ENCODE assay signal across 8 mouse cellular contexts in genomic region chr3:100490010-100490300, GRCm38 (mm10). TPM values are rescaled to one million over a fixed set of nuclear protein-coding genes. Genes with fewer than 3 reads are reported as not detected.
A peak's percentile ranks its signal among the peaks of the same experiment; 100 is the strongest.
DNase-seq lines count a peak whose midpoint lies in the region; ATAC-seq and TF ChIP-seq lines count a peak whose summit lies in the region.

No protein-coding gene starts in this region.

- peak overlapping the region; percentile 81 for H3K4me3 ChIP-seq in heart, embryonic 16.5 days (ENCODE audit: low read length)
- peak overlapping the region; percentile 69 for H3K4me3 ChIP-seq in hindbrain, embryonic 15.5 days
- H3K4me3 ChIP-seq in midbrain, embryonic 13.5 days (replicated peaks), result peak overlapping the region; percentile 70
- H3K4me3 ChIP-seq in cerebellum, adult 2 months (replicated peaks; ENCODE audit: insufficient read depth, low read depth, low read length), result no peak overlapping the region

- H3K27ac ChIP-seq in heart, embryonic 16.5 days (ENCODE audit: low read length), result no peak overlapping the region
- H3K27ac ChIP-seq in hindbrain, embryonic 15.5 days (replicated peaks), result no peak overlapping the region
- H3K27ac ChIP-seq in midbrain, embryonic 13.5 days, result no peak overlapping the region
- no peak overlapping the region for H3K27ac ChIP-seq in cerebellum, adult 2 months (ENCODE audit: insufficient read depth, low read length)

- TF ChIP-seq CTCF in cerebellum, adult 2 months (IDR thresholded peaks at IDR 0.05; ENCODE audit: borderline replicate concordance, insufficient read depth, low read depth, low read length), result no peak

- no peaks in the 10 kb centered on the region for H3K36me3 ChIP-seq in heart, embryonic 16.5 days (ENCODE audit: control insufficient read depth, insufficient read depth)
- H3K36me3 ChIP-seq in hindbrain, embryonic 15.5 days, result no peaks in the 10 kb centered on the region
- H3K36me3 ChIP-seq in midbrain, embryonic 13.5 days, result no peaks in the 10 kb centered on the region

- DNase-seq in heart, postnatal 10 days, result no peak
- DNase-seq in T-cell, adult 2 months (ENCODE audit: low spot score), result peak; percentile 18
- no peak for DNase-seq in cerebellum, adult 2 months
- DNase-seq in gastrocnemius, adult 18-20 months (ENCODE audit: low spot score), result no peak

- peak overlapping the region; percentile 100 for H3K4me2 ChIP-seq in heart, embryonic 16.5 days (ENCODE audit: low read depth, low read length)
- peak overlapping the region; percentile 96 for H3K4me2 ChIP-seq in hindbrain, embryonic 15.5 days
- H3K4me2 ChIP-seq in midbrain, embryonic 13.5 days (replicated peaks), result peak overlapping the region; percentile 96

- peak overlapping the region; percentile 78 for H3K9ac ChIP-seq in heart, embryonic 16.5 days (ENCODE audit: low read length)
- no peak overlapping the region for H3K9ac ChIP-seq in hindbrain, embryonic 15.5 days
- H3K9ac ChIP-seq in midbrain, embryonic 13.5 days (replicated peaks), result no peak overlapping the region; the same call in 1 of the 2 replicates

- 22% methylated on average over 4 of the region's 4 CpGs for WGBS in heart, embryonic 16.5 days
- WGBS in hindbrain, embryonic 15.5 days, result 15% methylated on average over 4 of the region's 4 CpGs
- 15% methylated on average over 4 of the region's 4 CpGs for WGBS in midbrain, embryonic 13.5 days
- WGBS in cerebellum, adult 2 months, result 30% methylated on average over 4 of the region's 4 CpGs

- peaks cover 20% of the 10 kb centered on the region for H3K27me3 ChIP-seq in heart, embryonic 16.5 days (ENCODE audit: control insufficient read depth, insufficient read depth, low read length)
- peaks cover 47% of the 10 kb centered on the region for H3K27me3 ChIP-seq in hindbrain, embryonic 15.5 days
- peaks cover 58% of the 10 kb centered on the region for H3K27me3 ChIP-seq in midbrain, embryonic 13.5 days
- no peaks in the 10 kb centered on the region; the same call in 1 of the 2 replicates for H3K27me3 ChIP-seq in cerebellum, adult 2 months (ENCODE audit: control insufficient read depth, insufficient read depth, low read length)

- intact Hi-C loops in heart, postnatal 10 days (cut with DNase I), result no loop called here

- no peak for TF ChIP-seq POLR2A in cerebellum, adult 2 months (IDR thresholded peaks at IDR 0.05; ENCODE audit: borderline replicate concordance, insufficient read depth, low read length)

- no peaks in the 10 kb centered on the region for H3K9me3 ChIP-seq in heart, embryonic 16.5 days (replicated peaks; ENCODE audit: control insufficient read depth, low read length)
- no peaks in the 10 kb centered on the region for H3K9me3 ChIP-seq in hindbrain, embryonic 15.5 days
- no peaks in the 10 kb centered on the region for H3K9me3 ChIP-seq in midbrain, embryonic 13.5 days

- H3K4me1 ChIP-seq in heart, embryonic 16.5 days (ENCODE audit: control insufficient read depth, insufficient read depth, low read length), result peaks cover 8% of the 10 kb centered on the region
- H3K4me1 ChIP-seq in hindbrain, embryonic 15.5 days (replicated peaks), result peaks cover 19% of the 10 kb centered on the region
- H3K4me1 ChIP-seq in midbrain, embryonic 13.5 days (replicated peaks), result peaks cover 29% of the 10 kb centered on the region
- no peaks in the 10 kb centered on the region for H3K4me1 ChIP-seq in cerebellum, adult 2 months (ENCODE audit: control insufficient read depth, insufficient read depth, low read length)

- no peak for ATAC-seq in heart, embryonic 16.5 days (replicated peaks; ENCODE audit: extremely low read depth, insufficient read depth, low FRiP score)
- ATAC-seq in hindbrain, embryonic 15.5 days (ENCODE audit: low FRiP score, low read depth), result no peak
- peak; percentile 10; the same call in 1 of the 2 replicates for ATAC-seq in midbrain, embryonic 13.5 days
- no peak for ATAC-seq in megakaryocyte progenitor cell, adult 5-6 weeks (replicated peaks; ENCODE audit: poor library complexity)

RNA-seq across cellular contexts. Expression of gene Tent5c, which starts 0.8 kb away (rescaled TPM):
- polyA plus RNA-seq in heart, embryonic 16.5 days (2015; fragmentation: Nextera tagmentation; extraction: Ambion mirVana), result 21.5 and 22.6 TPM in 2 replicates
- 10 to 100 TPM; 20.8 to 44.2 TPM for total RNA-seq in heart, postnatal 10 days (2021)
- 3.8 and 4.9 TPM in 2 replicates for polyA plus RNA-seq in hindbrain, embryonic 15.5 days (2015; fragmentation: Nextera tagmentation; extraction: Ambion mirVana)
- polyA plus RNA-seq in midbrain, embryonic 13.5 days (2015; fragmentation: Nextera tagmentation; extraction: Ambion mirVana), result 3.9 and 4.8 TPM in 2 replicates
- 1.0 and 1.3 TPM in 2 replicates for total RNA-seq in megakaryocyte progenitor cell, adult 5-6 weeks (2015)
- 0.71 and 0.91 TPM in 2 replicates for total RNA-seq in megakaryocyte progenitor cell, adult 5-6 weeks (2017)
- 0.81 and 0.88 TPM in 2 replicates for polyA plus RNA-seq in cerebellum, adult 2 months (2012; rRNA removed)
- 1 to 10 TPM; 1.4 to 1.8 TPM for total RNA-seq in gastrocnemius, adult 18-20 months (2021)
